Mouse (Mus musculus) heart, embryonic 13.5 days (tissue): ENCODE data around the gene Cyp26a1. TPM values are rescaled to one million over a fixed set of nuclear protein-coding genes. Genes with fewer than 3 reads are reported as not detected.

Experiments used
- ATAC-seq: fragments of 200-750 bp; cut with Nextera tagmentation; 2 replicates; pipeline ENCODE4 v1.8.0; 2017; ENCODE audit warnings: moderate TSS enrichment; ENCODE audit not compliant: insufficient number of reproducible peaks, low FRiP score, low TSS enrichment; ENCODE audit errors: extremely low read depth
- H3K27ac ChIP-seq: fragments of 300-500 bp; sonication (generic); replicated peaks from 2 replicates; pipeline ENCODE4 v1.5.1; 2015; ENCODE audit warnings: moderate library complexity, mild to moderate bottlenecking, inconsistent platforms
- H3K27me3 ChIP-seq: fragments of 300-500 bp; sonication (generic); replicated peaks from 2 replicates; pipeline ENCODE4 v1.6.1; 2015; ENCODE audit warnings: mild to moderate bottlenecking, inconsistent platforms
- H3K36me3 ChIP-seq: fragments of 300-500 bp; sonication (generic); 2 replicates; pipeline ENCODE4 v1.6.1; 2015; ENCODE audit warnings: mild to moderate bottlenecking, inconsistent platforms
- H3K4me1 ChIP-seq: fragments of 300-500 bp; sonication (generic); 2 replicates; pipeline ENCODE4 v1.6.1; 2015; ENCODE audit warnings: inconsistent platforms
- H3K4me2 ChIP-seq: fragments of 300-500 bp; sonication (generic); 2 replicates; pipeline ENCODE4 v1.6.1; 2015; ENCODE audit warnings: inconsistent platforms, mild to moderate bottlenecking, moderate library complexity
- H3K4me3 ChIP-seq: fragments of 300-500 bp; sonication (generic); 2 replicates; pipeline ENCODE4 v1.5.1; 2015; ENCODE audit warnings: moderate library complexity, mild to moderate bottlenecking, inconsistent platforms
- H3K9ac ChIP-seq: fragments of 300-500 bp; sonication (generic); 2 replicates; pipeline ENCODE4 v1.6.1; 2015; ENCODE audit warnings: inconsistent platforms, mild to moderate bottlenecking, moderate library complexity
- H3K9me3 ChIP-seq: fragments of 300-500 bp; sonication (generic); 2 replicates; pipeline ENCODE4 v1.6.1; 2016; ENCODE audit warnings: inconsistent platforms
- WGBS: fragments of 180-500 bp; shearing (Covaris S2); methylation state at CpG from one replicate; pipeline ENCODE4 v1.1.7; 2015; ENCODE audit warnings: mixed read lengths; 5-methylcytosine and 5-hydroxymethylcytosine counted together
- polyA plus RNA-seq: library from polyadenylated mRNA; unstranded; fragments of >200 nt; fragmentation: Nextera tagmentation; extraction: Ambion mirVana; gene quantifications from 2 replicates; pipeline ENCODE4 v1.2.1, GENCODE M21; 2015

The Cyp26a1 gene
- polyA plus RNA-seq, 1 experiment from 2014 or later: 0.78 TPM

- no peak overlapping the region for H3K9ac ChIP-seq
- 75% methylated on average over 8 of the region's 8 CpGs for WGBS
- H3K4me2 ChIP-seq: no peak overlapping the region
- H3K27me3 ChIP-seq: no peaks in the 10 kb centered on the region
- no peaks in the 10 kb centered on the region for H3K36me3 ChIP-seq
- no peak for ATAC-seq
- H3K9me3 ChIP-seq: no peaks in the 10 kb centered on the region
- H3K4me3 ChIP-seq: no peak overlapping the region
- H3K27ac ChIP-seq: no peak overlapping the region
- H3K4me1 ChIP-seq: no peaks in the 10 kb centered on the region
Observed at GRCm38 (mm10) chr19:37735426-37735825, 37.8 kb downstream of the Cyp26a1 start.

- H3K36me3 ChIP-seq: no peaks in the 10 kb centered on the region
- H3K4me1 ChIP-seq: 0 out of 2 replicates have a peak, but pooled peaks cover 2% of the 10 kb centered on the region
- H3K4me3 ChIP-seq: no peak overlapping the region
- no peaks in the 10 kb centered on the region for H3K27me3 ChIP-seq
- 83% methylated on average over 3 of the region's 3 CpGs for WGBS
- H3K27ac ChIP-seq: no peak overlapping the region
- H3K9me3 ChIP-seq: no peaks in the 10 kb centered on the region
- no peak overlapping the region for H3K9ac ChIP-seq
- no peak for ATAC-seq
- H3K4me2 ChIP-seq: no peak overlapping the region
Observed at GRCm38 (mm10) chr19:37738575-37738974, 41.0 kb downstream of the Cyp26a1 start.

GRCm38 (mm10) chr19:37740043-37740442 lies 42.4 kb downstream of the Cyp26a1 start:
- no peak for ATAC-seq
- Histone ChIP-seq H3K9me3 (no peaks in the 10 kb centered on the region), H3K4me1 (0 out of 2 replicates have a peak, but pooled peaks cover 2% of the 10 kb centered on the region), H3K4me2 (no peak overlapping the region), H3K9ac (no peak overlapping the region), H3K4me3 (no peak overlapping the region), H3K36me3 (no peaks in the 10 kb centered on the region), H3K27me3 (no peaks in the 10 kb centered on the region), H3K27ac (no peak overlapping the region)
- WGBS: 49% methylated on average over 7 of the region's 7 CpGs

Other genes starting within 250 kb of the Cyp26a1 start
- 17.2 and 18.1 TPM in 2 replicates for gene Exoc6, start 147.4 kb upstream of the Cyp26a1 start, polyA plus RNA-seq
- gene Cyp26c1, start 12.2 kb upstream of the Cyp26a1 start, polyA plus RNA-seq: not detected in 2 replicates